Mouse (Mus musculus): ENCODE data around the gene Utf1.

The Utf1 gene

DNA sequence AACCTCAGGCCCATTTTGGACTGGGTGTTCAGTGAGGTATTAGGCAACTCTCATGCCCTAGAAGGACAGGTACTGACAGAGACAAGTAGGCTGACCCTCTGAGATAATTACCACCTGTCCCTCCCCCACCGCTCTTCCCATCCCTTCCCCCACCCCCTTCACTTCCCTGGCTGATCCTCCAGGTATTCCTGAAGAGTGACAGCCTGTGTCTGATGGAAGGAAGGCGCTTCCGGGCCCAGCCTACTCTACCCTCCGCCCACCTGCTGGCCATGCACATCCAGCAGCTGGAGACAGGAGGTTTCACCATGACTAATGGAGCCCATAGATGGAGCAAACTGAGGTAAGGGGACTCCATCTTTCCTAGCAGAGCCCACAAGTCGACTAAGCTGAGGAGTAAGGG lies 5.8 kb upstream of the Utf1 start:
- no peak for DNase-seq (ENCODE audit: low spot score in 2 of 2)

GRCm38 (mm10) chr7:139940476-139941209 lies 2.9 kb upstream of the Utf1 start:
- DNase-seq (ENCODE audit: low spot score in 2 of 2): no peak

- DNase-seq (ENCODE audit: low spot score in 2 of 2): no peak
Observed at GRCm38 (mm10) chr7:139944291-139945240, 977 bp downstream of the Utf1 start.

GRCm38 (mm10) chr7:139945516-139945915 lies 1.9 kb downstream of the Utf1 start:
- no peak for DNase-seq (ENCODE audit: low spot score in 2 of 2)

- no peak for DNase-seq (ENCODE audit: low spot score in 2 of 2)
Observed at GRCm38 (mm10) chr7:139946032-139946431, 2.4 kb downstream of the Utf1 start.

DNA sequence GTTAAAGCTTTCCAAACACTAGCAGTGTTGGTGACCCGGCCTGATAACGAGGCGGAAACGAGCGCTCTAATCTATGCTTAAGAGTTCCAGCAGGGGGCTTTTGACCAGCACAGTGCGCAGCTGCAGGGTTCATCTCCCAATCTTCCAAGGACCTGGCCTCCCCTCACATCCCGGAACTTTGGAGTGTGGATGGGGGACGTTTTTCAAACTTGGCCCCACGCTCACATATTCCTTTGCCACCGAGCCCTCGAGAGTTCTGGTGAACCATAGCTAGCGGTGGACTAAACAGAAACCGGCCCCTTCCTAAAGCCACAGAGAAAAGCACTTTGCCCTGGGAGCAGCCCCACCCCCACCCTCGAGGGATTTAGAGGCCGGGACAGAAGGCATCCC lies 6.3 kb downstream of the Utf1 start:
- DNase-seq (ENCODE audit: low spot score in 2 of 2): no peak

DNA sequence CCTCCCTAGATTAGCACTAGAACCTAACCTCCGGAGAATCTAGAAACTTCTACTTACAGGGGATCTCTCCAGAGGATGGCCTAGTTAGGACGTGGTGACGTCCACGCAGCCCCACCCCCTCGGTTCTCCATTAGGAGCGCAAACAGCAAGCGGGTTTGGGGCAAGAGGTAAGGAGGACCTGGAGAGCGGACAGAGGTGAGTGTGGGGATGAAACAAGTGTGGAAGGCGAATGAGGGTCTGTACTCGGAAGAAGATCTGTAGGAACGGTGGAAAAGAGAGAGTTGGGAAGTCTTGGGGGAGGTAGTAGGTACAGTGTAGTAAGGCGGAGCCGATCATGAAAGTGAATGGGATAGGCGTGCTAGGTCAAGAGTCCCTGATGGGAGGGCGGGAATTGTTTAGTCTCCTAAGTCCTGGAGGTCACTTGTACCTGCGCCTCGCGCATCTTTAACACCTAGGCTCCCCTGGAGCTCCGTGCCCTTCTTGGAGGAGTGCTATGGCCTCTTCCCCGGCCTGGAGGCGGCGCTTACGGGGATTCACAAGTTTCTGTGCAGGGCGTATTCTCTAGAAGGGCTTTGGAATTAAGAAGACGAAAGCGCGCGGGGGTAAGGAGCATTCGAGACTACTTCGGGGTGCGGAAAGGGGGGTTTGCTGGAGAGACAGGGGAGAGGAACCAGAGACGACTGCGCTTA lies 6.8 kb downstream of the Utf1 start:
- no peak for DNase-seq (ENCODE audit: low spot score in 2 of 2)

DNA sequence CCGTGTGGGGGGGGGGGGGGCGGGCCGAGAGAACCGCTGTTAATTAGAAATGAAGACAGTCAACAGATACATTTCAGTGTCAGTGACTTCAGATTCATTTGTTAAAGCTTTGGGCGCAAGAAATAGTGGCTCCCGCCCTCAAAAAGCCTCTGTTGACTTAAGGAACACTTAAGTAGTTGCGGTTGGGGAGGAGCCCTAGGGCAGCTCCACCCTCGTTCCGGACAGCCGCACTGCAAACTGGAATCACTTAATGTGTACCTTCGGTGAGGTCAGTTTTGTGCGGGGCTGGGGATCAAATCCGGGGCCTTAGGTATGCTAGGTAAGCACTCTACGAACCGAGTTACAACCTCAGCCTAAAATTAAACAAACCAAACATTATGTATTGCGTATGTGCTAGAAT lies 7.5 kb downstream of the Utf1 start:
- DNase-seq (ENCODE audit: low spot score in 2 of 2): no peak

GRCm38 (mm10) chr7:139951991-139952633 lies 8.5 kb downstream of the Utf1 start:
- DNase-seq (ENCODE audit: low spot score in 2 of 2): no peak

DNA sequence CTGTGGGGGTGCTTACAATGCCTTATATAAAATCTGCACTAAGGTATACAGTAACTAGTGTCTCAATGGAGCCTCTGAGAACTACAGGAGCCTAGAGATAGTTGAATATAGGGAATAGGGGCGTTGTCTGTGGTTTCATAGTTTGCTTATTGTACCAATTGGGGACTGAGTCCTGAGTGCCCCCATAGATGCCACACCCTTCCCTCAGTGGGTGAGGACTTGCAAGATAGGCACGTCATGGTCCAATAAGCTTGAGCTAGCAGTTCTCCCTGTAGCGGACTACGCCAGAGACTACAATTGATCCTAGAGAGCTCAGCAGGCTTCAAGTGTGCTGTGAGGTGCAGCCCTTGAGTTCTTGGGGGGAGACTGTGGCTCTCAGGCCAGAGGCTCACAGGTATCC lies 11.9 kb downstream of the Utf1 start:
- no peak for DNase-seq (ENCODE audit: low spot score in 2 of 2)

DNA sequence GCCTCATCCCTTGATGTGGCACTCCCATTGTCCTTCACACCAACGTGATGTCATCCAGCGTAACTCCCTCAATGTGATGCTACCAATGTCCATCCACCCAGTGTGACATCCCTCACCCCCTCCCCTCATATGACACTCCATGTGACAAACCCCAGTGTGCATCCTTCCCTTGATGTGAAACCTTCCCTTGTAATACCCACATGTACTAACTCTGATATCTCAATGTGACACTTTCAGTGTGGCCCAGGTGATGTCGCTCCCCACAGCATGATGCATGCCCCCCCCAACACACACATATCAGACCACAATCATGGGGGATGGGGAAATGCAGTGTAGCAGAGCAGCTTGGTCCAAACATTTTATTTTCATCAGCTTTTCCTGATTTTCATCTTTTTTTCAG lies 13.1 kb downstream of the Utf1 start:
- no peak for DNase-seq (ENCODE audit: low spot score in 2 of 2)

DNA sequence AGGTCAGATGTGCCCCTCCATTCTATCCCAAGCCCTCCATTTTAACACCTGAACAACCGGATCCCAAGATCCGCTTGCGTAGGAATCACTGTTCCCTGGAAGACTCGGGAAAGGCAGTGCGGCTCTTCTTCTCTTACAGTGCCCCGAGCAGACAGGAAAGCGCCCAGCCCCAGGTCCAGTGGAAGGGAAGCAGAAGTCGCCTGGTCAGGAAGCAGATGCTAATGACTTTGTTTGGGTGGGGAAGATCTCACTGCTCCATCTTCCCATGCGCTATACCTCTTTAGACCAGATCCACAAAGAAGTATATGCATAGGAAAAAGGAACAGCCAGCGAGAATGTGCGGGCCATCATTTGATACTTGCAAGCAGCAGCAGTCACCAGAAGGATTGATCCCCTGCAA lies 13.8 kb downstream of the Utf1 start:
- no peak for DNase-seq (ENCODE audit: low spot score in 2 of 2)

GRCm38 (mm10) chr7:139957958-139958357 lies 14.4 kb downstream of the Utf1 start:
- DNase-seq (ENCODE audit: low spot score in 2 of 2): no peak

DNA sequence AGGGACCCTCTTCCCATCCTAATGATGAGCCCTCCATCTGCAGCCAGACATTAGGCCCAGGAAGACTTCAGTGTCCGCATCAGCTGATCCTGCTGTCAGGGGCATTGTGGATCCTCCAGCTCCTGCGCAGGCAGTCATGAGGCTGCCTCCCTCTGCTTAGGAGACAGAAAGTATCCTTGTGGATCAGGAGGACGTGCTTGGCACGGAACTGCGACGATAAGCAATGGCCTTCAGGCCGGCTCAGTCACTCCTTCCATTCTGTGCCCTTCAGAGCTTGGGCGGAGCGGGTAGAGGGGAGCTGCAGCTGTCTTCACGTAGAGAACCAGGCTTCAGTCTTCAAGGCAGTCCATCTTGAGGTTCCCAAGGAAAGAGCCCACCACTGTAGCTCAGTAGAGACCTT lies 17.6 kb downstream of the Utf1 start:
- no peak for DNase-seq (ENCODE audit: low spot score in 2 of 2)

DNA sequence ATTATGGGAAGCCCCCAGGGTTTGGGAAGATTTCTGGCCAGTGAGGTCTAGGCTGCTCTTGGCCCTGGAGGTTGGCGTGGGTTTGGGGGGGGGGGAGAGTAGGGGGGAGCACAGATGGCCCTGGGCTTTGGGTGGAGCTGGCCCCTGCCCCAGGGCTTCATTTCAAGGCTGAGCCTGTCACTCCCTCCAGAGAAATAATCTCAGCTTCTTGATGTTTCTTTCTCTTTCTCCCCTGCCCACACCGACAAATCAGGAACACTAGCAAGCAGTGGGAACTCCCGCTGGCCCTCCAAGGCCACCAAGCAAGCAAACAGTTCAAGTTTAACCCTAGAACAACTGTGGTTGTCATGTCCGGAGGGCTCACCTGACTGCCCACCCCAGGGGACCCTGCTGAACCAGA lies 20.2 kb downstream of the Utf1 start:
- DNase-seq (ENCODE audit: low spot score in 2 of 2): no peak

GRCm38 (mm10) chr7:139967175-139967574 lies 23.6 kb downstream of the Utf1 start:
- DNase-seq (ENCODE audit: low spot score in 2 of 2): no peak

DNA sequence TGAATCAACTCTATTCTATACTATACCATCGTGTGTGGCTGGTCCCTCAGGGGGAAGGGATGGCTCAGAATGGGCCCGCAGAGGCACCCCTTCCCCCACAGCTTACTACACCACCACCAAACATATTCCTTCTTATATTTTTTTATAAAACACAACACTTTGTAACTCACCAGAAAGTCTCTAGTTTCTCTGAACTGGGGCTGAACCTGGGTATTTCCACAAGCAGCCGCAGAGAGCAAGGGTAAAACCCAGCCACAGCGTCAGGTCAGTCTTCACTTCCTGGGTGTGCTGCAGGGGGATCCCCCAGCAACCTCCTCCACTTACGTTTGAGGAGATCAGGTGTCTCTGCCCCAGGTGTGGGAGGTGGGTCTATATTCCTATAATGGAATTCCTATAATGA lies 24.8 kb downstream of the Utf1 start:
- DNase-seq (ENCODE audit: low spot score in 2 of 2): no peak

DNA sequence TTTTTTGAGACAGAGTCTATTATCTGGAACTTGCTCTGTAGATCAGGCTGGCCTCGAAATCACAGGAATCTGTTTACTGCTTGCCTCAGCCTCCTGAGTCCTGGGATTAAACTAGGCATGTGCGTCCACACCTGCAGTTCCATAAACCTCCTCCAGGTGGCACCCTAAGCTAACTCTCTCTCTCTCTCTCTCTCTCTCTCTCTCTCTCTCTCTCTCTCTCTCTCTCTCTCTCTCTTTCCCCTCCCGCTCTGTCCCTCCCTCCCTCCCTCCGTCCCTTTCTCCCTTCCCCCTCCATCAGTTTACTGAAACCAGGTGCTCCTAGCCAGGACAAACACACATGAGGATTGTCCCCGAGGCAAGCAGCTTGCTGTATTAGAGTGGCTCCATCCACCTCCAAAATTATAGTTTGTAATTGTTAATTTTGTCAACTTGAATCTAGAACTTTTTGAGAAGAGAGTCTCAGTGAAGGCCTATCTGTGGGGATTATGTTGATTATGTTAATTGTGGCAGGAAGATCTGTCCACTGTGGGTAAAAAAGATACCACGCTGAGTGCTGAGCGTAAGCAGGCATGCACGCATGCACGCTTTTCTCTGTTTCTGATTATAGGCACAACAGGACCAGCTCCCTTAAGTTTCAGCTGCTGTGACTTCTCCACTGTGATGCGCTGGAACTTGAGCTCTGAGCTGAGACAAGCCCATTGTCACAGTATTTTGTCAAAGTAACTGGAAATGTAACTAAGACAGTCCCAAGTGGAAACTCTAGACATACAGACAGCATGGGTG lies 25.9 kb downstream of the Utf1 start:
- peak; percentile 69 to 83 for DNase-seq (ENCODE audit: low spot score in 2 of 2)

- DNase-seq (ENCODE audit: low spot score in 2 of 2): no peak
Observed at GRCm38 (mm10) chr7:139970216-139970919, 26.8 kb downstream of the Utf1 start.

DNA sequence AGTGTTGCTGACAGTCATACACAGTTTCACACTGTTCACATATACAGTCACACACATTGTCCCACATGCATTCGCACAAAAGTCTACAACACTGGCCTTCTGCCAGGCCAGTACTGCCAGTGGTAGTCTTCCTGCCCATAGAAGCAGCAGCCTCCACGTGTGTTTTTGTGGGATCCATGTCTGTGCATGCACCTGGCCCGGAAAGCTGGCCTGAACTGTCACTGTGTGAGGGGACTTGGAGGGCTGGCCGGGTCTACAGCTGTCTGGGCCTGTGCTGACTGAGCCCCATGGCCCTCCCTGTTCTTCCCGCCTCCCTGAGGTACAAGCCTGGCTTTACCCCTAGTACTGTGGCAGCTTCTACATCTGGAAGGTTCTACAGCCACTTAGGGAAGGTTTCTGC lies 27.4 kb downstream of the Utf1 start:
- no peak for DNase-seq (ENCODE audit: low spot score in 2 of 2)

DNA sequence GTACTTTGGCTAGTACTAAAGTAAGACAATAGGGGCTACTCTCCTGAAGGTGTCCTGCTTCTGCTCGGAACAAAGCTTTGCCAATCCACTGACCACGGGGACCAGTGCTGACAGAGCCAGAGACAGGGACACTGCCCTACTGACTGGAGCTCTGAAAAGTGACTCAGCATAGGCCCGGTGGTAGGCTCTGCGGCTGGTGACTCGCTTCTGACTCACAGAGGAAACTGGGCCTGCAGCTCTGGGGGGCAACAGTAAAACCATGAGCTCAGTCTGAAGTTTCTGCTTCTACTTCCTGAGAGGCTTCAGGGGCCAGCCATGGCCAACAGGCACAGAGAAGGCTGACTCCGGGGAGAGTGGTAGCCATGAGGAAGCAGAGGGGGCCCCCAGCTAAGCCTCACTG lies 27.8 kb downstream of the Utf1 start:
- DNase-seq (ENCODE audit: low spot score in 2 of 2): no peak
